Mouse (Mus musculus): Measurements from ENCODE around the gene Zfp36.
A peak's percentile ranks its signal among the peaks of the same experiment; 100 is the strongest.

The Zfp36 gene

DNA sequence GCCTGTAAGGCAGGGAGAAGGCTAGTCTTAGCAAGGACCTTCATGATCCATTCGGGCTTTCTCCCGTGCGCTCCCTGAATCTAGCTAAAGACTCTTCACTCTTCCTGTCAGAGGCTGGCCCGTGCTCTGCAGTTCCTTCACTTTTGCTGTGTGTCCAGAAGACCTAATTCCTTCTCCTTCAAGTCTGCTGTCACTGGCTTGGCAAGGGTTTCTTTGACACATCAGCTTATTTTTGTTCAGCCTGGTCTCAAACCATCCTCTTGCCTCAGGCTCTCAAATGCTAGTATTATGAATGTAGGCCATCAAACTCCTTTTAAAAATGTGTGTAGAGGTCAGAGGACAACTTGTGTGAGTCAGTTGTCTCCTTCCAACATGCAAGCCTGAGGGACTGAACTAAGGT, 3.6 kb upstream of the Zfp36 start:
- DNase-seq: no peak

DNA sequence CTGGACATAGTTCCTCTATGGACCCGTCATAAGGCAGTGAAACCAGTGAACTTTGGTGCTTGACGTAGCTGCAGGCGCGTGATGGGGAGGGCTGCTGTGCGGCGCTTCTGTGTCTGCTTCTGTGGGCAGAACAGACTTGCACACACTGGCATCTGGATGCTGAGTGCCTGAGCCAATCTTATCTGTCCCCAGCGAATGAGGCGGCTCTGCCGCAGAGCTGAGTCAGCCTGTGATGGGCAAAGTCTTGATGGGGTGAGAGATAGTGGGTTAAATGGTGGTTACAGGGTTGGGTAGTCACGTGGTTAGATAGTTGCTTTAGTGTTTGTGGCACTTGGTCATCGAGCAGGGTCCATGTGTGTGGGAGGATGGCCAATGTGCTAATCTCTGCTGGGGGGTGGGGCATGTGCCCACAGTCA, 2.9 kb upstream of the Zfp36 start:
- DNase-seq: peak; percentile 38 to 63

DNA sequence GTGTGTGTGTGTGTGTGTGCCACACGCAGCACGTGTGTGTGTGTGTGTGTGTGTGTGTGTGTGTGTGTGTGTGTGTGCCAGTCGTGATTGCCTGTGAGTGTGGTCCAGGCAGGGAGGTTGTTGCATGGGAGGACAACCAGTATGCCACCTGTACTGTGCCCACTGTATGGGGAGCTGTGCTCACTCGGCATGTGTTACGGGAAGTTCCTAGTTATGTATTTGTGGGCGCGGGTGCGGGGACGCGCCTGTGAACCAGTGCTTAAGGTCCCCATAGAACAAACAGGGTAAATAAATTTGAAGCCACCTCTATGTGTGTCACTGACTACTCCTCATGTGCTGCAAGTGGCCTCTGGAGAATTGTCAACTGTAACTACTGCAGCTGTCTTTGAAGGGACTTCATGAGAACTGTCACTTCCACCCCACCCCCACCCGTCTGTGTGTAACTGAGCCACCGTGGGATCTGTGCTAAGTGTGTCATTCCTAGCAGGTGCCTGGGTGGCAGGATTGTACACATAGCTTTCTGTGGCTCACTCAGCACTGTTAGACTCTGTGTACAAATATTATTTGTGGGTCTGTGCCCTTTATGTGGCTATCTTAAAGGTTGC, 2.4 kb upstream of the Zfp36 start:
- DNase-seq: no peak

DNA sequence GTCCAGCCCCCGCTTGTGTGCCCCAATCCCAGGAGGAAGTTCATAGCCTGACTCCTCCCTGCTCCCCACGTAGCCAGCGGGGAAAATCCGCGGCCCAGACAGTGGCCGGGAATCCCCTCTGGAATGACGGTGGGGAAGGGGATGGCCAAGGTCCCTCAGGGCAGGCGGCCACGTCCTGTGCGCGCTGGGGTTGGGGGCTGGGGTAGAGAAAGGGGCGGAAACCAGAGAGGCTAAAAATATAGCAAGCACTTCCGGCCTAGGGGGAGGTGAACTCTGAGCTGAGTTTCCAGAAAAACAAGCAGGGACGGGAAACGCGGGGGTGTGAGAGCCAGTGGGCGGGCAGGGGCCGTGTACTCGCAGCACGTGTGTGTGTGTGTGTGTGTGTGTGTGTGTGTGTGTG, 1.9 kb upstream of the Zfp36 start:
- DNase-seq: peak; percentile 91 to 95

DNA sequence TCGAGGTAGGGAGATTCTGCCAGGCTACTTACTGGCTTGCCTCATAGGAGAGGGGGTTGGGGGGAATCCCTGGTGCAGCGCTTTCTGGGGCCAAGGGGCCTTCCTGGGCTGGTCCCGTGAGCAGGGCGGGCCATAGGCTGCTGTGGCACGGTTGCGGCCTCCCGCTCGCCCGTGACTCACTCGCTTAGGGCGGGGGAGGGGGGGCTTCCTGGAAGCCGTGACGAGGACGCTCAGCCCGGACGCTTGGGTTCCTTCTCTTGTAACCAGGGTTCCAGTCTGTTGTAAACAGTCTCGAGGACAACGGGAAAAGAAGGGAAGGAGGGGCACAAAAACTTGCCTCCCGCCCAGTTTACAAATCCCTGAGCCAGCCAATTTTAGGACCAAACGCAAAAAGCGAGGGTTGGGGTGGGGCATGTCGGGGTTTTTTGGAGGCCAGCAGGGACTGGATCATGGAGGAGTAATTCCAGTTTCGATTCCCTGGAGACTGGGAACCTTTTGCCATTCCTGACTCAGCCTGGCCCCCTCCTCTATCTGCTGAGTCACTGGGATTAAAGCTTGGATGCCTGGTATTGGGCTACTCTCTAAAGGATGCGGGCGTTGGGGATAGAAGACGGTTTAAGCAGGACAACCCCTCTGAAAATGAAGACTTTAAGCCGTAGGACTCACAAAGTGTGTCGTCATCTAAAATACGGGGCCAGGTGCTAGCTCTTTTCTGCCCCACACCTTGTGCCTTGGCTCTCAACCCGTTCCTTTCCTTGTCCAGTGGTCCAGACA, 1.2 kb upstream of the Zfp36 start:
- DNase-seq: peak; percentile 77 to 86

DNA sequence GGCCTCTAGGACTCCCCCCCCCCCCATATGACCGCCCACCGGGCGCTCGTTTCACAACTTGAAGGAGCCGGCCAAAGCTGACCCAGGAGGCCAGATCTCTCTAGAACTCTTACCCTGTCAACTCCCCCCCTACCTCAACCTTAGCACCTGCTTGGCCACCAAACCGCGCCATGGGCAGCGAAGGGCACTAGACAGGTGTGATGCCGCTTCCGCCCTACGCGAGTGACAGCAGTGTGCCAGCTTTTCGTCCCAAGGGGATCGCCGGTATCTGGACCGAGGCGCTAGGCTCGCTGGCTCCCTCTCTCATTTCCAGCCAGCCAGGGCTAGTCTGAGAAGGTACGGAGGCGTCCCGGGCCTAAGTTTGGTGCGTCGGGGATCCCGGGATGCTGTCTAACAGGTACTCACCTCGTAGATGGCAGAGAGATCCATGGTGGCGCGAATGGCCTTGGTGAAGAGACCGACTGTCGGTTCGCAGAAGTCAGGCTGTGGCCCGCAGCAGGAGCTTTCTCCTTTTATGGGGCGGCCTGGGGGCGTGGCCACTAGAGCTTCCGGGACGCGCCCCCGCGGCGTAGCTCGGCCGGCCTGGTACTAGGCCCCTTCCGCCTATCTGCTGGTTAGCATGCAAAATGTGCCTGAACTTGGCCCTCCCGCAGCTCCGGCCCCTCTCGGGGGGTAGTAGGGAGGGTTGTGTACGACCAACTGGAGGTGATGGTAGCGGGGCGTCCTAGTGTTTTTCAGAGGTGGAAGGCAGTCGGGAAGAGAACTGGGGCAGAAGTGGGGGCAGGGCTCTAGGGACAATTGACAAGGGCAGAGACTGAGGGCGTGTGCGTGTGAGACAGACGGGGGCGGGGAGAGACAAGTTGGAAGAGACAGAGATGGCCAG, 1.0 kb downstream of the Zfp36 start:
- DNase-seq: peak; percentile 98

DNA sequence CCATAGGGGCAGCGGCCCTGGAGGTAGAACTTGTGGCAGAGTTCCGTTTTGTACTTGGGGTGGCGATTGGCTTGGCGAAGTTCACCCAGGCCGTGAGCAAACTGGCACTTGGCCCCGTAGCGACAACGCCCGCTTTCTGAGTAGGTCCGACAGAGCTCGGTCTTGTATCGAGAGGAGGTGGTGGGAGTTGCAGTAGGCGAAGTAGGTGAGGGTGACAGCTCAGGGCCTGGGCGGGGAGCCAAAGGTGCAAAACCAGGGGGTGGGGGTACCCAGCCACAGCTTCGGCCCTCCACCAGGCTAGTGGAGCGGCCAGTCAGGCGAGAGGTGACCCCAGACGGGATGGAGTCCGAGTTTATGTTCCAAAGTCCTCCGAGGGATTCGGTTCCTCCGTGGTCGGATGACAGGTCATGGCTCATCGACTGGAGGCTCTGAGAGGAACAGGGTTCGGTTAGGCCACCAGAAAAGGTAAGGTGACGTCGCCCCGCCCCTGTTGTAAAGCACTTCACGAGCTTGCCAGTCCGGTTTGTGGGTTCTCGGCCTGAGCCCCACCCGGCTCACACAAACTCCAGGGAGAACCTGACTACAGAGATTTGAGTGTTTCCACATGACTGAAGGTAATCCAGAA, 1.9 kb downstream of the Zfp36 start:
- DNase-seq: peak; percentile 69 to 82

DNA sequence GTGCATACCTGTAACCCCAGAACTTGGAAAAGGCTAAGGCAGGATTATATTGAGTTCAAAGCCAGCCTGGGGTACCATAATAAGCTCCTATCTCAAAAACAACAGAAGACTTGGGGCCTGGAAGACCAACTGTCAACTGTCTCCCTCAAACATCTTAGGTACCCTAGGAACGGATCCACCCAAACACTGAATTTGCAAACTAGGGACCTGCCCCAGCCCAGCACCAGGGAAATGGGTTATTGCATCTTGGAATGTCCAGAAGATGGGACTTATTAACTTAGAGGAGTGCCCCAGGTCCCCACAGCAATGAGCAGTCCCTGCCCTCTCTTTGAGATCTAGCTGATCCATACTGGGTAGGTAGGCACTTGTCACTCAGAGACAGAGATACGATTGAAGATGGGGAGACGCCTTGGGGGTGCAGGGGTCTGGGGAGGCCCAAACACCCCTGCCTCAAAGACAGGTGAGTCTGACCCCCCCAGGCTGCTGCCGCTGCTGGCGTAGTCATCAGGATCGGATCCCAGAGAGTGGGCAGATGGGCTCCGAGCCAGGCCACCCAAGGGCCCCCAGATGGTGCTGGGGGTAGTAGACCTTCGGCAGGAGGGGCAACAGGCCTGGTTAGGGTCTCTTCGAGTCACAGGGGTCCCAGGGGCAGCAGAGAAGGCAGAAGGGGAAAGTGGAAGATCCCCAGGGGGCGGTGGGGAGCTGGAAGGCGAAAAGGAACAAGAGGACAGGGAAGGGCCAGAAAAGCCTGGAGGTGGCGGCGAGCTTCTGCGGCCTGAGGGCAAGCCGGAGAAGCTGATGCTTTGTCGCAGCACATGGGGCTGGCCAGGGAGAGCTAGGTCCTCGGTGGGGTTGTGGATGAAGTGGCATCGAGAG, 2.6 kb downstream of the Zfp36 start:
- peak; percentile 35 to 57 for DNase-seq

DNA sequence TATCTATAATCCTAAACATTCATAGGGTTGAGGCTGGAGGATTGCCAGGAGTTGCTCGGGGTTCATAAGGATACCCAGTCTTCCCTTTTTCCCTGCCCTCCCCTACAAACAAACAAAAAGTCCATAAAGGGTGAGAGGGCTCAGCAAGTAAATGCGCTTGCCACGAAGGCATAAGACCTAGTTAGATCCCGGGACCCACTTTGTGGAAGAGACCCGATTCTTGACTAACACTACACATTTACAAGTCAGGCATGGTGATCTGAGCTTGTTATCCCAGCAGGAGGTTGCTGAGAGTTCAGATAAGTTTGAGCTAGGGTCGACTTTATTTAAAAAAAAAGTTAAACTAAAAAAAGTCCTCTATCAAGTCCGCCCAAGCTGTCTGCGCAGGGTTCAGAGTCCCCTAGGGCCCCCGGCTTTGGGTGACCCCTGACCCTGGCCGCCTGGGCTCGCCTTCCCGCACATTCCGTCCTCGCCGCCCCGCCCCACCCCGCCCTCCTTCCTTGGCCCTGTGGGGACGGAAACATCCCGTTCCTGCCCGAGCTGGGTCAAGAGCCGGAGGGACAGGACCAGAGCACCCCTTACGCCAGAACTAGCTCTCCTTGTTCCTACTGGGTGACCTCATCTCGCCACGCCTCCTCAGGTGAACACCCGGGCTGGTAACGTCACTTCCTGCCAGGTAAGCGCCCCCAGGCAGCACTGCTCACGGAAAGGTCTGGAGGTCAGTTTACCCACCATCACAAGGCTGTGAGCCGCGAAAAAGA, 3.9 kb downstream of the Zfp36 start:
- DNase-seq: peak; percentile 83 to 89

DNA sequence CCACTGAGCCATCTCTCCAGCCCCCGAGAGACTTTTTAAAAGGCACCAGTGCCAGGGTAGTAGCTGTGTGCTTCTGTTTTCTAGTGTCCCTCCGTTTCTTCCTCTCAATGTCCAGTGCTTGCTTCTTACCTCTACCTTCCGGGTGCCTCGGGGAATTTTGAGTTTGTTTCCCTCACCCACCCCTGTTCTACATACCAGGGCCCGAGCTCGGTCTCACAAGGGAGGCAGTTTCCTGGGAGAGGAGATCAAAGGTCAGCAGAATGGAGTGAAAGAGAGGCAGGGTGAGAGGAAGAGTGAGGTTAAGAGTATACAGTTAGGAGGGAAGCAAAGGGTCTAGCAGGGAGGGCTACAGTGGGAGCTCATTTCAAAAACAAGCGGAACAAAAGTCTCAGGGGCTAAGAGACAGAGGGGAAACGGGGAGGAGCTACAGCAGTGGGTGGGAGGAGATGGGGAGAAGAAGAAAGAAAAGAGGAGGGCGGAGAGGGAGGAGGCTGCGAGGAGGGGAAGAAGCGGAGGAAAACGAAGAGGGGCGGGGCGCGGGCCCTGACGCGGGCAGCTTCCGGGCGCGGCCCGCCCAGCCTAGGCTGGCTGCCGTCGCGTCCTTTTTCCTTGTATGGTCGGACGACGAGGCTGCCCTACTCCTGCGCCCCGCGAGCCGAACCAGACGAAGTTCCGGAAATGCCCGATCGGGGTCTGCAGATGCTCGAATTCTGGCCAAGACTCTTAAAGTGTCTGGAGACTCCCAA, 4.7 kb downstream of the Zfp36 start:
- peak; percentile 93 to 96 for DNase-seq

DNA sequence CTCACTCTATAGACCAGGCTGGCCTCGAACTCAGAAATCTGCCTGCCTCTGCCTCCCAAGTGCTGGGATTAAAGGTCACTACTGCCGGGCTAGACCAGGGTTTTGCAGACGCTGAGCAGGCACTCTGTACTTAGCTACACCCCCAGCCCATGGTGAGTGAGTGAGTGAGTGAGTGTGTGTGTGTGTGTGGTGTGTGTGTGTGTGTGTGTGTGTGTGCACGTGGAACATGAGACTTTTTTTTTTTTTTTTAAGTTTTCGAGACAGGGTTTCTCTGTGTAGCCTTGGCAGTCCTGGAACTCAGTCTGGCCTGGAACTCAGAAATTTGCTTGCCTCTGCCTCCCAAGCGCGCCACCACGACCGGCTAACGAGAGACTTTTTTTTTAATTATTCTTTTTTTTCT, 5.4 kb downstream of the Zfp36 start:
- DNase-seq: peak in 1 of 2 experiments; percentile 30

DNA sequence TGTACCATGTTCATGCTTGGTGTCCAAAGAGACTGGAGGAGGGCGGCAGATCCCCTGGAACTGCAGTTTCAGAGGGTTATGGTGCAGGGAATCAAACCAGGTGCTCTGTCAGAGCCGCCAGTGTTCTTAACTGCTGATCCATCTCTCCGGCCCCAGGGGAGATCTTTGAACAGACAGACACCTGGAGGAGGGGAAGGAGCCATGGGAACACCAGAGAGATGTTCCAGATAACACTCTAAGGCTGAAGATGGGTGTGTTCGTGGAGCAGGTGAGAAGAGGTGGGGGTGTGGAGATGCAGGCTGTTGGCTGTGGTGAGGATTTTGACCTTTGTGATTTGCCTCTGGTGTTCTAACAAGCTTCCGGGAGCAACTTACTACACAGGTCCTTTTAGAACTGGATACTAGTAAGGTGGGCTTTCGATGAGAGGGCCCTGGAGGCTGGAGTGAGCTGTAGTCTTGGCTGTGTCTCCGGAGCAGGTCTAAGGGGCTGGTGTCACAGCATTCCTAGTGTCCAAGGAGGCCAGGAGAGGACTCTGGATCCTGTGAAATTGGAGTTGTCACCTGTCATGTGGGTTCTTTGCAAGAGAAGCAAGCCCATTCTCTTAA, 6.1 kb downstream of the Zfp36 start:
- no peak for DNase-seq

DNA sequence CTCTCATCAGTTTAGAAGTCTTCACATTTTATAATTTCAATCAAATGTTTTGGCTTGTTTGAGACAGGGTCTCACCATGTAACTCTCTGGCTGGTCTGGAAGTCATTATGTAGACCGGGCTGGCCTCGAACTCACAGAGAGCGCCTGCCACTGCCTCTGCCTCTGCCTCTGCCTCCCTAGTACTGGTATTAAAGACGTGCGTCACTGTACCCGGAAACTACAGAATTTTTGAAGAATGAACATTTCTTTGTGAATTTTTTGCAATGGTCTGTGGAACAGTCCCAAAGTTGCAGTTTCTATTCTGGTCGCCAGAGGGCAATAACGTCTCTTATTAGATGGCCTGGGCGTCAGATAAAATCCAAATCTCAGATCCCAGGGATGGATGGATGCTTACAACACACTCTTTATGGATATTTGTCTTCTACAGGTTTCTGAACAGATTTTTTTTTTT, 6.9 kb downstream of the Zfp36 start:
- DNase-seq: peak; percentile 84 to 89

DNA sequence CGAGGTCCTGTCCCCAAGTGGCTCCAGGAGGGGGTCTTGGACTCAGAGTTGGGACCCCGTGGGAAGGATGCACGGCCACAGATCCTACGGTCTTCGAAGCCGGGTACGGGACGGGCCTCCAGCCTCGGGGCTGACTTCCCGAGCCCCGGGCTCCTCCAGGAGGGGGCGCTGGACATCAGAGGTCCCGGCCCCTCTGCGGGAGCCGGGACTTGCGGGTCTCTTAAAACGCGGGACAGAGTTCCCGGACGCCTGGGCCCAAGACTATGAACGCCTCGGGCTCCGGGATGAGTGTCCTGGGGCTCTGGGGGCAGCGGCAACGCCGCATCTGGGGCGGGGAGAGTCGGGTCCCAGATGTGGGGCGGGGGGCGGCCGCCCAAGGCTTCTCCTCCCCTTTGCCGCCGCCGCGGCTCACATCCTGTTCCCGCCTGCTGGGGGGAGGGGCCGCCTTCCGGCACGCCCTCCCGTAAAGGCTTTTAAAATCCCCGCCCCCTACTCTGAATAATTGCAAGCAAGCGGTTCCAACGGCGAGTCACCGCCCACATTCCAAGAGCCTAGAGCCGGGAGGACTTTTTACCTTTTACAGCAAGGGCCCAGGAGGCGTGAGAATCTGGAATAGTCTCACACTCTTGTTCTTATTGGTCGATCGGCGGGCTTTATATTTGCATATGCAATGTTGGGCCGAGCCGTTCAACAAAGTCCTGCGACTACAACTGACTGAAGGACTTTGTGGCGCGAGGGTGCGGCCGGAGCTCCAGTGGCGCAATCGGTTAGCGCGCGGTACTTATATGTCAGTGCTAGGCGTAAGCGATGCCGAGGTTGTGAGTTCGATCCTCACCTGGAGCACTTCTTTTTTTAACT, 7.6 kb downstream of the Zfp36 start, which contains the start of gene Plekhg2:
Gene Plekhg2 (minus strand): TSS at position 349 of the 858 bp plus-strand sequence.
- peak; percentile 98 to 99 for DNase-seq

DNA sequence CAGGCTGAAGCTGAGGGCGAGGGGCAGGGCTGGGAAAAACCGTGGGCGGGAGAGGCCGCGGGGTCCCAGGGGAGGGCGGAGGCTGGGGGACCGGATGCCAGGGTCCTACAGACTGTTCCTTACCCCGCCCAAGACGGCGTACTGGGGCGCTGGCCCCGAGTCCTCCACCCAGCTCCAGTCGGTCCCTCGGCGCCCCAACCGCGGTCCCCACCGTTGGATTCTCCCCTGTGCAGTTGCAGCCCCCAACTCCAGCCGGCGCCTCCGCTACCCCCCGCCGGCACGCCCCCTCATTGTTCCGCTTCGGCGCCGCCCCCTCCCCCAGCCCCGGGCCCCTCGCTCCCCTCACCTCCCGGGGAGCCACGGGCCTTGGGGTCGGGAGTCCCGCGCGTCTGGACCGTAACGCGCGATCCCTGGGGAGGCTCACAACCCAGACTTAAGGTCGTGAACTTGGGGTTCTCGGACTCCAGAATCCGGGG, 8.5 kb downstream of the Zfp36 start:
- peak; percentile 83 to 89 for DNase-seq

DNA sequence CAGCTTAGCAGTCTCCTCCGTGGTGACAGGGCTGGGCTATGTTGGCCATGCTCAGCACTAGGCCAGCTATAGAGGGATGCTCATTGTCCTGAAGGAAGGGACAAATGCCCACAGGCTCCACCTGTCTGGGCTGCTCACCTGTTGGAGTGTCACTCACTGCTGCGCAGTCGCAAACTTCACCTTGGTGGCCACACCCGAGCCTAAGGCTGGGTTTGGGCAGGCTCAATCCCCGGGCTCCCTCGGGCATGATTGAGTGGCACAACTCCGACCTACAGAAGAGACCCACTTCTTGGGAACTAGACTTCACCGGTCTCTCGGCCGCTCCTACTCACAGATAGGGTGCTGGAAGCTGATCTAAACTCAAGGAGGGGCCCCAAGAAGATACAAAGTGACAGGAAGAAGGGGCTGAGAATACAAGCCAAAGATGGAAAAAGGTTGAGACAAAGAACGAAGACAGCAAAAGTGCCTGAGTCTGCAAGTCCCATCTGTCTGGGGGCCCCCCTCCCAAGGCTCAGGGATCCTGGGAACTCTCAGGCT, 9.0 kb downstream of the Zfp36 start:
- DNase-seq: peak; percentile 35 to 63

DNA sequence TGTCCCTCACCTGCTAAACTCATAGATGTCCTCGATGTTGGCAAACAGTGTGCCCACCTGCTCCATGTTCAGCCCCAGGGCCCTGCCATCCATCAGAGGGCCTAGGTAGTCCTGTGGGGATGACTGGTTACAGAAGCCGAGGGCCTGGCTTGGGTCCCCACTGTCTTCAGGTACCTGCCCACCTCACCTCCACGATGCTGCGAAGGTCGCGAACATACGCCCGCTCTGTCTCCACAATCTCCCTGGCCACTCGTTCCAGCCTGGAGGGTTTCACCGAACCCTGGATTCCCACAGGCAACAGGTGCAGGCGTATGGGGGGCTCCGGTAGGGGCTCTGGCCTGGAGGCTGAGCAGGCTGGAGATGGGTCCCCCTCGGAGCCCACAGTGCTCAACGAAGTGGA, 10.0 kb downstream of the Zfp36 start:
- no peak for DNase-seq

DNA sequence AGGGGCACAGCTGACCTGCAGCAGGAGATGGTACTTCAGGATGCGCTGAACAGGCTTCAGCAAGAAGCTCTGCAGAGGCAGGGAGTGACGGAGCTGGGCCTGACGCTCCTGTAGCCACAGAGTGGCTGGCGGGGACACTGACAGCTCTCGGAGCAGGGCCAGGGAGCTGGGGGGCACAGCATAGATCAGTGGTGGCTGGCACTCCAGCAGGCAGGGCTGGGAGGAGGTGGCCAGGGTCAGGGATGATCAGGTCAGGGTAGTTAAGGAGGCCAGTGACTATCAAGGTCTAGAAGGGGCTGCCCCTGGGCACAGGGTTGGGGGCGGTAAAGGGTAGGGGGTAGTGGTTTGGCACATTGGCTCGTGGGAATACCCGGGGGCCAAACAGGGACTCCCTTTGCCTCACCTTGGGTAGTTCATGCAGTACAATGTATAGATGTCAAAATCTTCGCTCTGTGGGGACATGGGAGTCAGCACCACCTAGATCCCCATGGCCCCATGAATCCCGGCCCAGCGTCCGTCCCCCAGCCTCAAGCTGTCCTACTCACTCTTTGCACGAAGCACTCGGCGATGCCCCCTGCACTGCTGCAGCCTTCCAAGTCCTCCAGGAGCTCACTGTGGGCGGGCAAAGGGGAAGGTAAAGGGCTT, 11.7 kb downstream of the Zfp36 start:
- DNase-seq: no peak
